Mouse (Mus musculus): ENCODE measurements around the gene Fzd2. TPM values are rescaled to one million over a fixed set of nuclear protein-coding genes. Genes with fewer than 3 reads are reported as not detected.

The Fzd2 gene
- polyA plus RNA-seq, 1 experiment from 2014 or later, result 0.54 TPM

DNA sequence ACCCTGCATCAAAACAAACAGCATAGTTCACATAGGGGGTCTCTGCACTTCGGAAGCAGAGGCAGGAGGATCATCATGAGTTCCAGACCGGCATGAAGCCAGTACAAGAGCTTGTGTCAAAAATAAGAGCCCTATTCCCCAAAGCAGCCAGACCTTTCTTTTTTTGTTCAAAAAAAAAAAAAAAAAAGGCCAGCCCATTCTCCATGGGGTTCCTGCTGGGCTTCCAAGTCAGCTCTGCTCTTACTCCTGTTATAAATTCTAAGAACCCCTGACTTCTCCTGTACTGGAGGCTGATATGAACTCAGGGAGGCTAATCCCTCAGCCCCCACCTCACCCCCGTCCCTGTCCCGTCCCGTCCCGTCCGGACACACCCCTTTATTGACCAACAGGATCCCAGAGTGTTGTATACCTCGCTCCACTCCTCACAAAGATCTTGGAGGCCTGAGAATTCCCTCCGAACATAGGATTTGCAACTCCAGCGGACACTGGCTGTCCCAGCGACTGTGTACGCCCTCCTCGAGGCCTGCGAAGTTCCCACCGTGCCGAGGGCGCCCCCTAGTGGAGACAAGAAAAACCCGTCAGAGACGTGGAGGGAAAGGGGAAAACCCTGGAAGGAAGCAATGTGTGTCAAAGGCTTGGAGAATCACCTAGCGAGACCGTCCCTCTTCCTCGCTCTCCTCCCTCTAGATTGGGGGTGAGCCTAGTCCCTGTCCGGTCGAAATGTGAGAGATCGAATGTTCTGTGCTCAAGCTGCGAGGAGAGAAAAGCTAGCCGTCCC, 25.7 kb upstream of the Fzd2 start:
- WGBS (ENCODE audit: insufficient replicate concordance), result 6% methylated on average over 27 of the region's 27 CpGs
- Histone ChIP-seq H3K4me2 (ENCODE audit: low read depth, low read length) (peak overlapping the region; percentile 47), H3K4me1 (ENCODE audit: control insufficient read depth, low read depth, low read length) (no peaks in the 10 kb centered on the region; the same call in 1 of the 2 replicates), H3K9me3 (replicated peaks; ENCODE audit: control insufficient read depth, low read length) (no peaks in the 10 kb centered on the region), H3K9ac (ENCODE audit: low read depth, low read length) (no peak overlapping the region), H3K27ac (ENCODE audit: low read length) (no peak overlapping the region), H3K27me3 (ENCODE audit: control insufficient read depth, insufficient read depth, low read depth, low read length) (peaks cover 19% of the 10 kb centered on the region), H3K4me3 (ENCODE audit: low read depth, low read length) (peak overlapping the region; percentile 26; the same call in 1 of the 2 replicates), H3K36me3 (ENCODE audit: control insufficient read depth, insufficient read depth) (no peaks in the 10 kb centered on the region)
- peak; percentile 37; the same call in 1 of the 2 replicates for ATAC-seq (ENCODE audit: low read depth)

DNA sequence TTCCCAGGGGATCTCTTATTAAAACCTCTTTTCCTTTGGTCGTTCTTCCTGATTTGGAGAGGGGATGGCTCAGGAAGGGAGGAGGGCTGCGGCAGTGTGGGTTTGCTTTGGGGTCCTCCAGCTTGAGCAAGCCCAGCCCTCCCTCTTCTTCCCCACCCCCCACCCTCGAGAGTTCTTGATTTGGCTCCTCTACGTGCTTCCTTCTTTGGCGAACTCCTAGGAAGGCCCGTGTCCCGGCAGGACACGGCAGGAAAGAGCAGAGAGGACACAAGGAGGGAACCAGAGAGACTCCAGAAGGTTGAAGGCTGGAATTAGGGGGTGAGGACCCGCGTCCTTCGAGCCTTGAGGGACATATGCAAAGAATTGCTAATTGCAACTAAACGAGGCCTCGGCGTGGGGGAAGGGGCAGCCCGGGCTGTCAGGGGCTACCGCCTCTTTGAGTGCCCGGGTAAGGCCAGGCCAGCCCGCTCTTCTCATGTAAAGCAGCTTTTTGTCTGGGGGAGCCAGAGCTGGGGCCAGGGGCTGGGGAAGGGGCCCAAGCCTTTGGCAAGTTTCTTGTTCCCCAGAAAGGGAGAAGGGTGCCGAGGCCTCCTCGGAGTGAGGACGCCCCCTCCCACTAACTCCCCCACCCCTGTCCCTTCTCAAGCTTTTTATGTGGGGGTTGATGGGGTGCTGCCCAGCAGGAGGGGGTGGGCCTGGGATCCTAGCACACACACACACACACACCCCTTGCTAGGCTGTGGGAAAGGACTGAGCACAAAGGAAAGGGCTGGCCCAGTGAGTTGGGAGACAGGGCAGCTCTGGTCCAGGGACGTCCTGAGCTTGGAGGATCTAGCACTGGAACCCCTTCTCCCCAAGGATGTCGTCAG, 24.8 kb upstream of the Fzd2 start, which contains the start of gene Gm11627:
TSS of gene Gm11627 (minus strand) at position 297 of the 869 bp plus-strand sequence.
- Histone ChIP-seq H3K4me2 (ENCODE audit: low read depth, low read length) (peak within 1 kb of the TSS; percentile 47), H3K4me3 (ENCODE audit: low read depth, low read length) (peak within 1 kb of the TSS; percentile 26; the same call in 1 of the 2 replicates), H3K36me3 (ENCODE audit: control insufficient read depth, insufficient read depth) (no peaks in the 10 kb centered on the region), H3K9me3 (replicated peaks; ENCODE audit: control insufficient read depth, low read length) (no peaks in the 10 kb centered on the region), H3K4me1 (ENCODE audit: control insufficient read depth, low read depth, low read length) (no peaks in the 10 kb centered on the region; the same call in 1 of the 2 replicates), H3K9ac (ENCODE audit: low read depth, low read length) (no peak within 1 kb of the TSS), H3K27me3 (ENCODE audit: control insufficient read depth, insufficient read depth, low read depth, low read length) (peaks cover 19% of the 10 kb centered on the region), H3K27ac (ENCODE audit: low read length) (no peak within 1 kb of the TSS)
- WGBS (ENCODE audit: insufficient replicate concordance), result 23% methylated on average over 23 of the region's 23 CpGs
- ATAC-seq (ENCODE audit: low read depth), result no peak

- Histone ChIP-seq H3K4me2 (ENCODE audit: low read depth, low read length) (no peak overlapping the region), H3K4me1 (ENCODE audit: control insufficient read depth, low read depth, low read length) (no peaks in the 10 kb centered on the region; the same call in 1 of the 2 replicates), H3K9me3 (replicated peaks; ENCODE audit: control insufficient read depth, low read length) (no peaks in the 10 kb centered on the region), H3K27me3 (ENCODE audit: control insufficient read depth, insufficient read depth, low read depth, low read length) (peaks cover 19% of the 10 kb centered on the region), H3K27ac (ENCODE audit: low read length) (no peak overlapping the region), H3K9ac (ENCODE audit: low read depth, low read length) (no peak overlapping the region), H3K36me3 (ENCODE audit: control insufficient read depth, insufficient read depth) (no peaks in the 10 kb centered on the region), H3K4me3 (ENCODE audit: low read depth, low read length) (no peak overlapping the region)
- WGBS (ENCODE audit: insufficient replicate concordance), result 35% methylated on average over 3 of the region's 3 CpGs
- no peak for ATAC-seq (ENCODE audit: low read depth)
These were observed 24.2 kb upstream of the Fzd2 start for GRCm38 (mm10) chr11:102580034-102580330.

DNA sequence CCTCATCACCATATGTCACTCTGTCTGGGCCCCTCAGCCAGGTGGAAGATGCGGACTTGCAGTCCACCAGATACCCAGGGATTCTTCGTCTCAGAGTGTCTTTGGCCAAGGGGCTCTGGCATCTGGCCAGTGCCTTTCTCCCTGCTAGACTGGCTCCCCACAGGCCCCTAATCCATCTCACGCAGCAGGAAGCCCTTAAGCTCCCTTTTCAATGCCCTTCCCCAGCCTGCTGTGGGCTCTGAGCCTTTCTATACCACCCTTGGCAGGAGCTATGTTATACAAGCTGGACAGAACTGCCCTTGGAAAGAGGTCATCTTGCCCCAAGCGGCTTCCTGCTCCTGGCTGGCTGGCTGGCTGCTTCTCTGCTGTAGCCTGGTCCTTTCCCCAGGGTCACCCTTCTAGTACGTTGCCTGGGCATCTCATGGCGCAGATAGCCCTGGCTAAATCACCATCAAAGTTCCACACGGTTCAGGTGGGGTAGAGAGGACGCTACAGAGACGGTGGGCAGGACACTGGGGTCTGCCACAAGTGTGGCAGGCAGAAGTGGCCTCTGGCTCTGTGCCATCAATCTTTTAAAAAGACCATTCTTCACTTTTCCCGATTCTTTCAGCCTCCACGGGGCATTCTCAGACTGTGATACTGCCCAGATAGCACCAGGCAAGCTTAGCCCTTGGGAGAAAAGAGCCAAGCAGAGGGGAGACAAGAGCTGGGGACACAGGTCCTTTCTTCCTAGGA, 22.7 kb upstream of the Fzd2 start:
- 30% methylated on average over 11 of the region's 11 CpGs for WGBS (ENCODE audit: insufficient replicate concordance)
- no peak overlapping the region for H3K9ac ChIP-seq (ENCODE audit: low read depth, low read length)
- peaks cover 19% of the 10 kb centered on the region for H3K27me3 ChIP-seq (ENCODE audit: control insufficient read depth, insufficient read depth, low read depth, low read length)
- no peaks in the 10 kb centered on the region for H3K9me3 ChIP-seq (replicated peaks; ENCODE audit: control insufficient read depth, low read length)
- ATAC-seq (ENCODE audit: low read depth), result no peak
- no peak overlapping the region for H3K4me3 ChIP-seq (ENCODE audit: low read depth, low read length)
- no peak overlapping the region for H3K4me2 ChIP-seq (ENCODE audit: low read depth, low read length)
- H3K27ac ChIP-seq (ENCODE audit: low read length), result no peak overlapping the region
- H3K4me1 ChIP-seq (ENCODE audit: control insufficient read depth, low read depth, low read length), result no peaks in the 10 kb centered on the region; the same call in 1 of the 2 replicates
- no peaks in the 10 kb centered on the region for H3K36me3 ChIP-seq (ENCODE audit: control insufficient read depth, insufficient read depth)

GRCm38 (mm10) chr11:102582016-102582610, 22.1 kb upstream of the Fzd2 start:
- Histone ChIP-seq H3K9ac (ENCODE audit: low read depth, low read length) (no peak overlapping the region), H3K27ac (ENCODE audit: low read length) (no peak overlapping the region), H3K27me3 (ENCODE audit: control insufficient read depth, insufficient read depth, low read depth, low read length) (peaks cover 19% of the 10 kb centered on the region), H3K4me3 (ENCODE audit: low read depth, low read length) (no peak overlapping the region), H3K4me1 (ENCODE audit: control insufficient read depth, low read depth, low read length) (no peaks in the 10 kb centered on the region; the same call in 1 of the 2 replicates), H3K9me3 (replicated peaks; ENCODE audit: control insufficient read depth, low read length) (no peaks in the 10 kb centered on the region), H3K36me3 (ENCODE audit: control insufficient read depth, insufficient read depth) (no peaks in the 10 kb centered on the region), H3K4me2 (ENCODE audit: low read depth, low read length) (no peak overlapping the region)
- ATAC-seq (ENCODE audit: low read depth), result no peak
- WGBS (ENCODE audit: insufficient replicate concordance), result 34% methylated on average over 13 of the region's 13 CpGs

GRCm38 (mm10) chr11:102582736-102583135, 21.5 kb upstream of the Fzd2 start:
- no peaks in the 10 kb centered on the region for H3K36me3 ChIP-seq (ENCODE audit: control insufficient read depth, insufficient read depth)

GRCm38 (mm10) chr11:102586445-102587130, 17.6 kb upstream of the Fzd2 start:
- Histone ChIP-seq H3K27me3 (ENCODE audit: control insufficient read depth, insufficient read depth, low read depth, low read length) (peaks cover 6% of the 10 kb centered on the region), H3K4me1 (ENCODE audit: control insufficient read depth, low read depth, low read length) (no peaks in the 10 kb centered on the region), H3K36me3 (ENCODE audit: control insufficient read depth, insufficient read depth) (no peaks in the 10 kb centered on the region), H3K27ac (ENCODE audit: low read length) (no peak overlapping the region), H3K4me3 (ENCODE audit: low read depth, low read length) (no peak overlapping the region), H3K9me3 (replicated peaks; ENCODE audit: control insufficient read depth, low read length) (no peaks in the 10 kb centered on the region), H3K9ac (ENCODE audit: low read depth, low read length) (no peak overlapping the region), H3K4me2 (ENCODE audit: low read depth, low read length) (no peak overlapping the region)
- 68% methylated on average over 4 of the region's 4 CpGs for WGBS (ENCODE audit: insufficient replicate concordance)
- ATAC-seq (ENCODE audit: low read depth), result no peak

More at GRCm38 (mm10) chr11:102582736-102583135, 21.5 kb upstream of the Fzd2 start:
- no peak overlapping the region for H3K4me3 ChIP-seq (ENCODE audit: low read depth, low read length)
- no peak overlapping the region for H3K9ac ChIP-seq (ENCODE audit: low read depth, low read length)
- WGBS (ENCODE audit: insufficient replicate concordance), result 25% methylated on average over 5 of the region's 5 CpGs
- ATAC-seq (ENCODE audit: low read depth), result no peak
- H3K27me3 ChIP-seq (ENCODE audit: control insufficient read depth, insufficient read depth, low read depth, low read length), result peaks cover 19% of the 10 kb centered on the region
- H3K4me2 ChIP-seq (ENCODE audit: low read depth, low read length), result no peak overlapping the region
- H3K9me3 ChIP-seq (replicated peaks; ENCODE audit: control insufficient read depth, low read length), result no peaks in the 10 kb centered on the region
- no peaks in the 10 kb centered on the region; the same call in 1 of the 2 replicates for H3K4me1 ChIP-seq (ENCODE audit: control insufficient read depth, low read depth, low read length)
- no peak overlapping the region for H3K27ac ChIP-seq (ENCODE audit: low read length)

GRCm38 (mm10) chr11:102587554-102587953, 16.6 kb upstream of the Fzd2 start:
- Histone ChIP-seq H3K9ac (ENCODE audit: low read depth, low read length) (no peak overlapping the region), H3K27me3 (ENCODE audit: control insufficient read depth, insufficient read depth, low read depth, low read length) (no peaks in the 10 kb centered on the region; the same call in 1 of the 2 replicates), H3K4me1 (ENCODE audit: control insufficient read depth, low read depth, low read length) (no peaks in the 10 kb centered on the region), H3K4me3 (ENCODE audit: low read depth, low read length) (no peak overlapping the region), H3K27ac (ENCODE audit: low read length) (no peak overlapping the region), H3K4me2 (ENCODE audit: low read depth, low read length) (no peak overlapping the region), H3K36me3 (ENCODE audit: control insufficient read depth, insufficient read depth) (no peaks in the 10 kb centered on the region), H3K9me3 (replicated peaks; ENCODE audit: control insufficient read depth, low read length) (no peaks in the 10 kb centered on the region)
- ATAC-seq (ENCODE audit: low read depth), result no peak
- 65% methylated on average over 3 of the region's 3 CpGs for WGBS (ENCODE audit: insufficient replicate concordance)
